Mouse (Mus musculus) hindbrain, embryonic 14.5 days (tissue): ENCODE results near the gene Gas8. TPM values are rescaled to one million over a fixed set of nuclear protein-coding genes. Genes with fewer than 3 reads are reported as not detected.
"Not testable (repeated sequence)": the region's sequence is repeated elsewhere in the genome, so short reads cannot be mapped to it uniquely, and the experiment has no call there.

Source experiments
- ATAC-seq: fragments of 200-750 bp; cut with Nextera tagmentation; 2 replicates; pipeline ENCODE4 v1.8.0; 2017; ENCODE audit warnings: moderate number of reproducible peaks, mild to moderate bottlenecking, moderate TSS enrichment, moderate library complexity; ENCODE audit not compliant: low FRiP score
- DNase-seq: peaks from one replicate; pipeline ENCODE4 v3.0.0-alpha.2; 2015; ENCODE audit warnings: low spot score
- H3K27ac ChIP-seq: fragments of 300-500 bp; sonication (generic); 2 replicates; pipeline ENCODE4 v1.5.1; 2014; ENCODE audit warnings: mild to moderate bottlenecking, moderate library complexity
- H3K27me3 ChIP-seq: fragments of 300-500 bp; sonication (generic); 2 replicates; pipeline ENCODE4 v1.6.1; 2014; ENCODE audit warnings: mild to moderate bottlenecking, low read length, mixed read lengths; ENCODE audit not compliant: control insufficient read depth, insufficient read depth
- H3K36me3 ChIP-seq: fragments of 300-500 bp; sonication (generic); replicated peaks from 2 replicates; pipeline ENCODE4 v1.6.1; 2014; ENCODE audit not compliant: control insufficient read depth, insufficient read depth
- H3K4me1 ChIP-seq: fragments of 300-500 bp; sonication (generic); replicated peaks from 2 replicates; pipeline ENCODE4 v1.6.1; 2014; ENCODE audit warnings: antibody characterized with exemption, low read length, mixed read lengths; ENCODE audit not compliant: control insufficient read depth, insufficient read depth
- H3K4me2 ChIP-seq: fragments of 300-500 bp; sonication (generic); replicated peaks from 2 replicates; pipeline ENCODE4 v1.6.1; 2014; ENCODE audit warnings: mild to moderate bottlenecking, moderate library complexity
- H3K4me3 ChIP-seq: fragments of 300-500 bp; sonication (generic); replicated peaks from 2 replicates; pipeline ENCODE4 v1.5.1; 2014; ENCODE audit warnings: mild to moderate bottlenecking, low read length
- H3K9ac ChIP-seq: fragments of 300-500 bp; sonication (generic); 2 replicates; pipeline ENCODE4 v1.6.1; 2014
- H3K9me3 ChIP-seq: fragments of 300-500 bp; sonication (generic); 2 replicates; pipeline ENCODE4 v1.6.1; 2016; ENCODE audit warnings: low read length; ENCODE audit not compliant: control insufficient read depth
- whole genome bisulfite sequencing: fragments of 180-500 bp; shearing (Covaris S2); extraction: QIAGEN DNeasy Blood & Tissue Kit; methylation state at CpG from one replicate; pipeline ENCODE4 v1.1.7; 2014; 5-methylcytosine and 5-hydroxymethylcytosine counted together
- polyA plus RNA-seq: library from polyadenylated mRNA; unstranded; fragments of >200 nt; fragmentation: Nextera tagmentation; extraction: Ambion mirVana; gene quantifications from 2 replicates; pipeline ENCODE4 v1.2.1, GENCODE M21; 2014

Gas8 gene
- polyA plus RNA-seq, 1 experiment from 2014 or later, result 37.5 TPM

GRCm38 (mm10) chr8:123507153-123507552 is 11.5 kb upstream of the Gas8 start:
- H3K4me1 ChIP-seq, result no peaks in the 10 kb centered on the region
- H3K36me3 ChIP-seq, result peaks cover 98% of the 10 kb centered on the region
- H3K4me2 ChIP-seq, result no peak overlapping the region
- H3K9ac ChIP-seq, result no peak overlapping the region
- no peaks in the 10 kb centered on the region for H3K27me3 ChIP-seq
- H3K27ac ChIP-seq, result no peak overlapping the region
- WGBS, result 95% methylated on average over 5 of the region's 5 CpGs
- DNase-seq (no peak), ATAC-seq (no peak)
- H3K4me3 ChIP-seq, result no peak overlapping the region
- no peaks in the 10 kb centered on the region for H3K9me3 ChIP-seq

GRCm38 (mm10) chr8:123510819-123511218 is 7.8 kb upstream of the Gas8 start:
- Histone ChIP-seq H3K27me3 (no peaks in the 10 kb centered on the region), H3K4me2 (no peak overlapping the region), H3K27ac (no peak overlapping the region), H3K36me3 (peaks cover 61% of the 10 kb centered on the region), H3K9ac (no peak overlapping the region), H3K9me3 (no peaks in the 10 kb centered on the region), H3K4me3 (no peak overlapping the region), H3K4me1 (peaks cover 16% of the 10 kb centered on the region)
- no peak for DNase-seq
- 81% methylated on average over 5 of the region's 5 CpGs for WGBS
- no peak for ATAC-seq

GRCm38 (mm10) chr8:123514136-123514535 is 4.5 kb upstream of the Gas8 start:
- H3K36me3 ChIP-seq, result peaks cover 28% of the 10 kb centered on the region
- peak overlapping the region; percentile 88 for H3K4me2 ChIP-seq
- H3K4me3 ChIP-seq, result peak overlapping the region; percentile 77
- ATAC-seq (no peak), DNase-seq (no peak)
- H3K9ac ChIP-seq, result peak overlapping the region; percentile 95
- H3K27me3 ChIP-seq, result no peaks in the 10 kb centered on the region
- peaks cover 22% of the 10 kb centered on the region for H3K4me1 ChIP-seq
- 1% methylated on average over 9 of the region's 9 CpGs for WGBS
- H3K9me3 ChIP-seq, result no peaks in the 10 kb centered on the region
- H3K27ac ChIP-seq, result peak overlapping the region; percentile 94

- Histone ChIP-seq H3K9ac (peak within 1 kb of the TSS; percentile 95), H3K4me3 (peak within 1 kb of the TSS; percentile 77), H3K36me3 (peaks cover 20% of the 10 kb centered on the region), H3K27me3 (no peaks in the 10 kb centered on the region), H3K27ac (peak within 1 kb of the TSS; percentile 94), H3K4me2 (peak within 1 kb of the TSS; percentile 88), H3K9me3 (no peaks in the 10 kb centered on the region), H3K4me1 (peaks cover 29% of the 10 kb centered on the region)
- DNase-seq, result peak; percentile 71
- ATAC-seq, result peak; percentile 78
- 1% methylated on average over 48 of the region's 63 CpGs for WGBS
Measured at GRCm38 (mm10) chr8:123514781-123515539, 3.7 kb upstream of the Gas8 start, which contains the start of gene Dbndd1. TSS of gene Dbndd1 (minus strand) at chr8:123515463.

GRCm38 (mm10) chr8:123515540-123515897 is 3.1 kb upstream of the Gas8 start:
- H3K27me3 ChIP-seq, result no peaks in the 10 kb centered on the region
- no peak; the same call in none of the 2 replicates for ATAC-seq
- H3K36me3 ChIP-seq, result peaks cover 16% of the 10 kb centered on the region; the same call in 1 of the 2 replicates
- H3K9me3 ChIP-seq, result no peaks in the 10 kb centered on the region
- 0% methylated on average over 11 of the region's 11 CpGs for WGBS
- H3K9ac ChIP-seq, result peak overlapping the region; percentile 36
- H3K4me1 ChIP-seq, result peaks cover 29% of the 10 kb centered on the region
- no peak for DNase-seq
- H3K27ac ChIP-seq, result peak overlapping the region; percentile 58
- H3K4me2 ChIP-seq, result peak overlapping the region; percentile 88
- H3K4me3 ChIP-seq, result peak overlapping the region; percentile 77

- no peaks in the 10 kb centered on the region for H3K9me3 ChIP-seq
- ATAC-seq, result no peak
- DNase-seq, result no peak
- H3K4me2 ChIP-seq, result no peak overlapping the region
- H3K9ac ChIP-seq, result no peak overlapping the region
- H3K4me1 ChIP-seq, result peaks cover 29% of the 10 kb centered on the region
- WGBS, result 22% methylated on average over 2 of the region's 2 CpGs
- H3K36me3 ChIP-seq, result peaks cover 16% of the 10 kb centered on the region; the same call in 1 of the 2 replicates
- no peak overlapping the region for H3K27ac ChIP-seq
- H3K27me3 ChIP-seq, result no peaks in the 10 kb centered on the region
- H3K4me3 ChIP-seq, result no peak overlapping the region
Measured at GRCm38 (mm10) chr8:123516596-123516995, 2.0 kb upstream of the Gas8 start.

GRCm38 (mm10) chr8:123518172-123518571 is 462 bp upstream of the Gas8 start:
- DNase-seq (no peak), ATAC-seq (no peak)
- H3K27ac ChIP-seq, result no peak overlapping the region
- no peaks in the 10 kb centered on the region for H3K27me3 ChIP-seq
- H3K4me1 ChIP-seq, result peaks cover 20% of the 10 kb centered on the region
- H3K9ac ChIP-seq, result peak overlapping the region; percentile 77
- H3K4me2 ChIP-seq, result peak overlapping the region; percentile 76
- WGBS, result 38% methylated on average over 10 of the region's 10 CpGs
- no peaks in the 10 kb centered on the region for H3K9me3 ChIP-seq
- H3K4me3 ChIP-seq, result peak overlapping the region; percentile 72
- H3K36me3 ChIP-seq, result peaks cover 26% of the 10 kb centered on the region

GRCm38 (mm10) chr8:123520048-123520447 is 1.4 kb downstream of the Gas8 start:
- not testable (repeated sequence) for ATAC-seq, H3K9ac ChIP-seq, H3K27ac ChIP-seq, H3K9me3 ChIP-seq, H3K27me3 ChIP-seq, H3K4me3 ChIP-seq, DNase-seq
- H3K36me3 ChIP-seq, result peaks cover 45% of the 10 kb centered on the region
- H3K4me2 ChIP-seq, result 0 out of 2 replicates have a peak overlapping the region, but pooled peaks have one; percentile 76
- 97% methylated on average over 1 of the region's 1 CpGs for WGBS
- H3K4me1 ChIP-seq, result peaks cover 17% of the 10 kb centered on the region

- Histone ChIP-seq H3K27me3 (no peaks in the 10 kb centered on the region), H3K9me3 (no peaks in the 10 kb centered on the region), H3K4me1 (no peaks in the 10 kb centered on the region), H3K9ac (no peak overlapping the region), H3K36me3 (peaks cover 99% of the 10 kb centered on the region), H3K4me2 (no peak overlapping the region), H3K4me3 (no peak overlapping the region), H3K27ac (no peak overlapping the region)
- DNase-seq (no peak), ATAC-seq (no peak)
- 93% methylated on average over 25 of the region's 25 CpGs for WGBS
Measured at GRCm38 (mm10) chr8:123527720-123528489, 9.3 kb downstream of the Gas8 start.
